Mouse (Mus musculus): ENCODE measurements at regions not wholly inside any gene's neighbourhood (a gene's known extent, or its start where the extent isn't known, plus 50 kb on each side); places are given as distances from the start of the nearest gene placed in this dataset.

DNA sequence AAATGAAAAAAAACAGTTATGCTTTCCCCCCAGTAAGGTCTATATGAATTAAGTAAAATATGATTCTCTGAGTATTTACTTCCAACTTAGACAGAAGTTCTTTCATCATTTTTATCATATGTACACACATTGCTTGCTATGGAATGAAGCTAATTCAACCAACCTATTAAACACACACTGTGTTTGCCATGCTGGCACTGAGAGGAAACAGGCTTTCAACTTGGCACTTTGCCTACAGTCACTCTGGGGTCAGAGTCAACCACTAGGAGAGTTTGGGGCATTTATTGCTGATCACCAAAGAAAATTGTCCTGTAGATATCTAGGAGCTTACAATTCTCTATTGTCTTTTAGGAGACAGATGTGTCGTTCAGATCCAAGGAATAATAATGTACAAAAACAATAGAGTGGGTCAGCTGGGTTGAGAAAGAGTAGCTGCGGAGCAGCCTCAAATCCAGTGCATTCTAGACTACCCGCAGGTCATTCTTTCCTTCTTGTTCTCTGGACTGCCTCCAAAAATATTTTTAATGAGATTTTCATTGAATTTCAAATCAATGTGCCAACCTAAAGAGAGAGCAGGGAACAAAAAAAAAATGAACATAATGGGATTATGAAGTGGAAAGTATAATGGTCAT lies 777.2 kb downstream of the Mat2b start:
- no peak for TF ChIP-seq CTCF (IDR thresholded peaks at IDR 0.05; ENCODE audit: low read depth, low read length)
- TF ChIP-seq POLR2A (IDR thresholded peaks at IDR 0.05; ENCODE audit: extremely low read depth, insufficient read depth, low read length) = no peak
